Mouse (Mus musculus) thymus, postnatal 25 days (tissue): ENCODE data around the gene Gm17622.

Experiments
- DNase-seq: peaks from one replicate; pipeline ENCODE4 v3.0.0; 2022

Gene Gm17622

GRCm38 (mm10) chr13:96511893-96512292, 21.4 kb downstream of the Gm17622 start:
- no peak for DNase-seq

GRCm38 (mm10) chr13:96514154-96514942, 23.8 kb downstream of the Gm17622 start:
- DNase-seq = no peak

GRCm38 (mm10) chr13:96516249-96516648, 25.7 kb downstream of the Gm17622 start:
- no peak for DNase-seq

GRCm38 (mm10) chr13:96517335-96517734, 26.8 kb downstream of the Gm17622 start:
- DNase-seq = no peak

- DNase-seq = no peak
These were observed 30.8 kb downstream of the Gm17622 start for GRCm38 (mm10) chr13:96521294-96521693.

- no peak for DNase-seq
These were observed 36.5 kb downstream of the Gm17622 start for GRCm38 (mm10) chr13:96527022-96527421.

- DNase-seq = no peak
These were observed 37.3 kb downstream of the Gm17622 start for GRCm38 (mm10) chr13:96527856-96528255.

- no peak for DNase-seq
These were observed 38.2 kb downstream of the Gm17622 start for GRCm38 (mm10) chr13:96528776-96529175.

GRCm38 (mm10) chr13:96529542-96529941, 39.0 kb downstream of the Gm17622 start:
- DNase-seq = no peak

GRCm38 (mm10) chr13:96530064-96530463, 39.5 kb downstream of the Gm17622 start:
- no peak for DNase-seq

GRCm38 (mm10) chr13:96532176-96532575, 41.6 kb downstream of the Gm17622 start:
- no peak for DNase-seq

GRCm38 (mm10) chr13:96533742-96534141, 43.2 kb downstream of the Gm17622 start:
- DNase-seq = no peak

- DNase-seq = no peak
These were observed 46.5 kb downstream of the Gm17622 start for GRCm38 (mm10) chr13:96536821-96537572.

- DNase-seq = no peak
These were observed 47.6 kb downstream of the Gm17622 start for GRCm38 (mm10) chr13:96538103-96538502.
